ENCODE assay signal across 8 mouse cellular contexts in genomic region chr2:38824791-38825768, GRCm38 (mm10).
DNase-seq lines count a peak whose midpoint lies in the region; ATAC-seq and TF ChIP-seq lines count a peak whose summit lies in the region.

No protein-coding gene starts in this region.

- peak overlapping the region; percentile 50 for H3K4me3 ChIP-seq in embryonic facial prominence, embryonic 14.5 days (ENCODE audit: low read depth, low read length)
- peak overlapping the region; percentile 54 for H3K4me3 ChIP-seq in layer of hippocampus, adult 2 months

- no peaks in the 10 kb centered on the region for H3K36me3 ChIP-seq in embryonic facial prominence, embryonic 14.5 days (ENCODE audit: control insufficient read depth, insufficient read depth, low read length)

- no peaks in the 10 kb centered on the region for H3K9me3 ChIP-seq in embryonic facial prominence, embryonic 14.5 days (ENCODE audit: control insufficient read depth, low read length)

- TF ChIP-seq CTCF in layer of hippocampus, adult 2 months (conservative IDR thresholded peaks at IDR 0.05): no peak

- no peak for ATAC-seq in embryonic facial prominence, embryonic 14.5 days (ENCODE audit: low read depth)

- intact Hi-C loops in heart, postnatal 14 days (cut with DNase I): no loop called here

- peak overlapping the region; percentile 77 for H3K4me2 ChIP-seq in embryonic facial prominence, embryonic 14.5 days (ENCODE audit: low read depth, low read length)

- H3K9ac ChIP-seq in embryonic facial prominence, embryonic 14.5 days (ENCODE audit: low read depth, low read length): peak overlapping the region; percentile 75

- no peaks in the 10 kb centered on the region for H3K4me1 ChIP-seq in embryonic facial prominence, embryonic 14.5 days (ENCODE audit: control insufficient read depth, insufficient read depth, low read length)

- H3K27me3 ChIP-seq in embryonic facial prominence, embryonic 14.5 days (replicated peaks; ENCODE audit: control insufficient read depth, insufficient read depth, low read length): no peaks in the 10 kb centered on the region

- DNase-seq in 416B (ENCODE audit: low read depth) (peak; percentile 71), NIH3T3 (ENCODE audit: low read depth) (peak; percentile 48)
- peak; percentile 80 for DNase-seq in embryonic facial prominence, embryonic 14.5 days (ENCODE audit: low spot score)
- DNase-seq in heart, postnatal 14 days: peak; percentile 9 to 29
- peak in 1 of 2 experiments; percentile 11 for DNase-seq in layer of hippocampus, adult 2 months (ENCODE audit: low spot score in 2 of 2)
- DNase-seq in lung, postnatal 10 days: peak; percentile 10
- peak; percentile 12 for DNase-seq in ovary, postnatal 36 days (ENCODE audit: low spot score)
- no peak for DNase-seq in testis, postnatal 10 days (ENCODE audit: low spot score)

- WGBS in embryonic facial prominence, embryonic 14.5 days: 5% methylated on average over 15 of the region's 15 CpGs

- peak overlapping the region; percentile 96 for H3K27ac ChIP-seq in embryonic facial prominence, embryonic 14.5 days (replicated peaks; ENCODE audit: low read depth, low read length)
- peak overlapping the region; percentile 78 for H3K27ac ChIP-seq in layer of hippocampus, adult 2 months
